Mouse (Mus musculus) heart, adult 2 months (tissue): ENCODE measurements at regions not wholly inside any gene's neighbourhood (a gene's known extent, or its start where the extent isn't known, plus 50 kb on each side); places are given as distances from the start of the nearest gene placed in this dataset.

Source experiments
- CTCF ChIP-seq: fragments of 200-600 bp; IDR thresholded peaks from 2 replicates; pipeline ENCODE4 v1.8.1; 2022; ENCODE audit warnings: antibody characterized with exemption, mild to moderate bottlenecking, moderate library complexity
- EP300 ChIP-seq: fragments of 200-500 bp; IDR thresholded peaks from 2 replicates; pipeline ENCODE4 v1.6.1; 2011; ENCODE audit warnings: low read depth, low read length, control low read depth; ENCODE audit not compliant: insufficient read depth
- POLR2A ChIP-seq: fragments of 200-500 bp; IDR thresholded peaks from 2 replicates; pipeline ENCODE4 v1.6.1; 2011; ENCODE audit warnings: mild to moderate bottlenecking, low read depth, low read length, control low read depth; ENCODE audit not compliant: insufficient read depth

DNA sequence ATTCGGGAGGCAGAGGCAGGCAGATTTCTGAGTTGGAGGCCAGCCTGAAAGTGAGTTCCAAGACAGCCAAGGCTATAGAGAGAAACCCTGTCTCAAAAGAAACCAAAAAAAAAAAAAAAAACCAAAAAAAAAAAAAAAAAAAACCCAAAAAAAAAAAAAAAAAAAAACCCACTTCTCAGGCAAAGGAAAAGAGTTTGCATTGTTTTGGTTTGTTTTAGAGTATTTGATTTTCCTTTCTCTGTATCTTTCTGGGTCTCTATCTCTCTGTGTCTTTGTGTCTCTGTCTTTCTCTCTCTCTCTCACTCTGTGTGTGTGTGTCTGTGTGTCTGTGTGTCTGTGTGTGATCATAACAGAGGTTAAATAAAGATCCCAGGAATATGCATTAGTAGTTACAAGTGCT is 95.7 kb upstream of the AI593442 start:
- TF ChIP-seq CTCF: no peak
- no peak for TF ChIP-seq POLR2A
- no peak for TF ChIP-seq EP300
